Mouse (Mus musculus) heart, adult 2 months (tissue): ENCODE measurements around the gene Prdx1. TPM values are rescaled to one million over a fixed set of nuclear protein-coding genes. Genes with fewer than 3 reads are reported as not detected.

Experiments used
- DNase-seq, 2 experiments: peaks; one replicate each; pipeline ENCODE4 v3.0.0; 2021
- H3K27ac ChIP-seq: fragments of 200-600 bp; 2 replicates; pipeline ENCODE4 v1.8.1; 2022
- H3K27me3 ChIP-seq: fragments of 200-500 bp; 2 replicates; pipeline ENCODE4 v1.6.1; 2012; ENCODE audit warnings: mild to moderate bottlenecking, low read length, inconsistent platforms, mixed read lengths; ENCODE audit not compliant: control insufficient read depth, insufficient read depth
- H3K36me3 ChIP-seq: fragments of 200-500 bp; 2 replicates; pipeline ENCODE4 v1.6.1; 2012; ENCODE audit warnings: low read length, inconsistent platforms; ENCODE audit not compliant: control insufficient read depth, insufficient read depth
- H3K4me1 ChIP-seq: fragments of 200-500 bp; 2 replicates; pipeline ENCODE4 v1.6.1; 2011; ENCODE audit warnings: low read length; ENCODE audit not compliant: control insufficient read depth, insufficient read depth
- H3K4me3 ChIP-seq: fragments of 200-600 bp; 2 replicates; pipeline ENCODE4 v1.8.1; 2022
- H3K79me2 ChIP-seq: fragments of 200-500 bp; replicated peaks from 2 replicates; pipeline ENCODE4 v1.6.1; 2012; ENCODE audit warnings: mild to moderate bottlenecking, inconsistent platforms, low read length, moderate library complexity, mixed read lengths; ENCODE audit not compliant: control insufficient read depth, insufficient read depth
- H3K9ac ChIP-seq: fragments of 200-500 bp; 2 replicates; pipeline ENCODE4 v1.6.1; 2012; ENCODE audit warnings: low read depth, mild to moderate bottlenecking, control low read depth, inconsistent platforms, low read length, mixed read lengths
- CTCF ChIP-seq: fragments of 200-600 bp; IDR thresholded peaks from 2 replicates; pipeline ENCODE4 v1.8.1; 2022; ENCODE audit warnings: antibody characterized with exemption, mild to moderate bottlenecking, moderate library complexity
- EP300 ChIP-seq: fragments of 200-500 bp; IDR thresholded peaks from 2 replicates; pipeline ENCODE4 v1.6.1; 2011; ENCODE audit warnings: low read depth, low read length, control low read depth; ENCODE audit not compliant: insufficient read depth
- POLR2A ChIP-seq: fragments of 200-500 bp; IDR thresholded peaks from 2 replicates; pipeline ENCODE4 v1.6.1; 2011; ENCODE audit warnings: mild to moderate bottlenecking, low read depth, low read length, control low read depth; ENCODE audit not compliant: insufficient read depth
- WGBS: fragments of 180-500 bp; shearing (Covaris S2); methylation state at CpG from one replicate; pipeline ENCODE4 v1.1.7; 2018; 5-methylcytosine and 5-hydroxymethylcytosine counted together
- intact Hi-C: fragments of 180-260 bp; cut with DNase I; formaldehyde crosslinking; loops from one replicate; pipeline ENCODE4 v1.15.1; 2025
- polyA plus RNA-seq: library from polyadenylated mRNA; depleted of rRNA; stranded (reverse); fragments of >200 nt; gene quantifications from 2 replicates; pipeline ENCODE4 v1.2.3, GENCODE M21; 2012
- total RNA-seq, 2 experiments: library from RNA; stranded (reverse); gene quantifications; 2 replicates each; pipeline ENCODE4 v1.2.3; 2021

Prdx1 gene
- total and polyA plus RNA-seq, 3 experiments: 168 to 516 (median 447) TPM

GRCm38 (mm10) chr4:116683957-116684356 lies 1.4 kb upstream of the Prdx1 start:
- Histone ChIP-seq H3K36me3 (peaks cover 24% of the 10 kb centered on the region), H3K9ac (no peak overlapping the region), H3K27me3 (no peaks in the 10 kb centered on the region), H3K4me3 (no peak overlapping the region), H3K79me2 (no peaks in the 10 kb centered on the region), H3K27ac (no peak overlapping the region), H3K4me1 (peaks cover 7% of the 10 kb centered on the region)
- 64% methylated on average over 4 of the region's 4 CpGs for WGBS
- intact Hi-C loops: loop anchor here (2.0 kb wide), 1 partner anchor 33 kb away; the partner anchor contains the start of gene Akr1a1
- no peak for DNase-seq
- TF ChIP-seq POLR2A: no peak
- no peak for TF ChIP-seq CTCF

- Histone ChIP-seq H3K79me2 (no peaks in the 10 kb centered on the region), H3K27ac (peak overlapping the region; percentile 93), H3K4me3 (peak overlapping the region; percentile 92; the same call in 1 of the 2 replicates), H3K27me3 (no peaks in the 10 kb centered on the region), H3K4me1 (peaks cover 9% of the 10 kb centered on the region), H3K36me3 (peaks cover 31% of the 10 kb centered on the region), H3K9ac (peak overlapping the region; percentile 63; the same call in 1 of the 2 replicates)
- TF ChIP-seq EP300: no peak
- TF ChIP-seq CTCF: no peak
- TF ChIP-seq POLR2A: no peak
- intact Hi-C loops: loop anchor here (1.0 to 2.0 kb wide), 2 partner anchors 34 to 57 kb away; partner anchors contain the start of genes Akr1a1 and Nasp
- no peak for DNase-seq
- 77% methylated on average over 2 of the region's 2 CpGs for WGBS
Measured at GRCm38 (mm10) chr4:116684665-116685064, 679 bp upstream of the Prdx1 start.

- 8% methylated on average over 1 of the region's 1 CpGs for WGBS
- Histone ChIP-seq H3K36me3 (peaks cover 41% of the 10 kb centered on the region), H3K79me2 (no peaks in the 10 kb centered on the region; the same call in none of the 2 replicates), H3K4me1 (peaks cover 9% of the 10 kb centered on the region), H3K9ac (no peak overlapping the region), H3K27me3 (no peaks in the 10 kb centered on the region), H3K27ac (no peak overlapping the region; the same call in 1 of the 2 replicates), H3K4me3 (peak overlapping the region; percentile 92)
- TF ChIP-seq CTCF: no peak
- TF ChIP-seq EP300: no peak
- no peak for TF ChIP-seq POLR2A
- no peak for DNase-seq
- intact Hi-C loops: no loop called here
Measured at GRCm38 (mm10) chr4:116687041-116687440, 1.7 kb downstream of the Prdx1 start.

GRCm38 (mm10) chr4:116689309-116689876 lies 4.0 kb downstream of the Prdx1 start:
- H3K4me1 ChIP-seq: peaks cover 9% of the 10 kb centered on the region
- no peak overlapping the region for H3K9ac ChIP-seq
- no peak overlapping the region for H3K27ac ChIP-seq
- H3K27me3 ChIP-seq: no peaks in the 10 kb centered on the region
- intact Hi-C loops: loop anchor here (2.0 kb wide), 1 partner anchor 13 kb away; no protein-coding TSS in a partner anchor
- H3K4me3 ChIP-seq: no peak overlapping the region
- H3K79me2 ChIP-seq: no peaks in the 10 kb centered on the region; the same call in none of the 2 replicates
- DNase-seq: no peak
- TF ChIP-seq EP300 (no peak), POLR2A (no peak), CTCF (no peak)
- 73% methylated on average over 4 of the region's 4 CpGs for WGBS
- H3K36me3 ChIP-seq: peaks cover 52% of the 10 kb centered on the region

DNA sequence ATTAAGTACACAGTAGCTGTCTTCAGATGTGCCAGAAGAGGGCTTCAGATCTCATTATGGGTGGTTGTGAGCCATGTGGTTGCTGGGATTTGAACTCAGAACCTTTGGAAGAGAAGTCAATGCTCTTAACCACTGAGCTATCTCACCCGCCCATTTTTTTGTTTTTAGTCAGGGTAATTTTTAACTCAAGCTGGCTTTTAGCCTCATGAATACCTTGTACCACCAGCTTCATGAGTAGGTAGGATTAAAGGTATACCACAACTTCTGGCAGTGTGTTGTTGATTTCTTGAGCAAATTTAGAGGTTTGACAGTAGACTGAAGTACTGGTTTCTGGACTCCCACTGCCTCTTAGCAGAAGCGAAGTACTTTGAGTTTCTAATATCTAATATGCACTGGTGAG lies 6.8 kb downstream of the Prdx1 start:
- no peak for DNase-seq
- H3K9ac ChIP-seq: no peak overlapping the region
- peaks cover 2% of the 10 kb centered on the region for H3K4me1 ChIP-seq
- H3K79me2 ChIP-seq: no peaks in the 10 kb centered on the region; the same call in none of the 2 replicates
- WGBS: 93% methylated on average over 2 of the region's 2 CpGs
- intact Hi-C loops: no loop called here
- peaks cover 58% of the 10 kb centered on the region for H3K36me3 ChIP-seq
- H3K27ac ChIP-seq: no peak overlapping the region
- TF ChIP-seq POLR2A (no peak), CTCF (no peak), EP300 (no peak)
- no peak overlapping the region for H3K4me3 ChIP-seq
- H3K27me3 ChIP-seq: no peaks in the 10 kb centered on the region

- DNase-seq: no peak
- intact Hi-C loops: no loop called here
- Histone ChIP-seq H3K4me1 (peaks cover 2% of the 10 kb centered on the region), H3K27me3 (no peaks in the 10 kb centered on the region), H3K4me3 (no peak overlapping the region), H3K79me2 (no peaks in the 10 kb centered on the region; the same call in none of the 2 replicates), H3K27ac (no peak overlapping the region), H3K9ac (no peak overlapping the region), H3K36me3 (peaks cover 56% of the 10 kb centered on the region)
- no peak for TF ChIP-seq EP300
- TF ChIP-seq CTCF: no peak
- TF ChIP-seq POLR2A: no peak
- 83% methylated on average over 2 of the region's 2 CpGs for WGBS
Measured at GRCm38 (mm10) chr4:116693785-116694184, 8.4 kb downstream of the Prdx1 start.
